Mouse (Mus musculus): ENCODE results near the gene Fgf11.

The Fgf11 gene

GRCm38 (mm10) chr11:69815155-69815554 is 13.5 kb upstream of the Fgf11 start, which contains the start of gene Gm39566:
Gm39566 (minus strand) TSS chr11:69815298.
- DNase-seq = no peak

DNA sequence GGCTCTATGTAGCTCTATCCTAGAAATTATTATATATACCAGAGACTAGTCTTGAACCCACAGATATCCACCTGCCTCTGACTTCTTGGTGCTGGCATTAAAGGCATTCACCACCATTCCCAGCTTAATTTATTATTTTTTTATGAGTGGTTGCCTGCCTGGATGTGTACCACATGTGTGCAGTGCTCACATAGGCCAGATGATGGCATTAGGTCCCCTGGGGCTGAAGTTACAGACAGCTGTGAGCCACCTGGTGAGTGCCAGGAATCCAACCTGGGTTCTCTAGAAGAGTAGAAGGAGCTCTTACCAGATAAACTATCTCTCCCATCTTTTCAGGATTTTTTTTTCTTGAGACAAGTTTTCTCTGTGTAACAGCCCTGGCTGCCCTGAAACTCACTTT is 8.6 kb upstream of the Fgf11 start:
- no peak for DNase-seq

DNA sequence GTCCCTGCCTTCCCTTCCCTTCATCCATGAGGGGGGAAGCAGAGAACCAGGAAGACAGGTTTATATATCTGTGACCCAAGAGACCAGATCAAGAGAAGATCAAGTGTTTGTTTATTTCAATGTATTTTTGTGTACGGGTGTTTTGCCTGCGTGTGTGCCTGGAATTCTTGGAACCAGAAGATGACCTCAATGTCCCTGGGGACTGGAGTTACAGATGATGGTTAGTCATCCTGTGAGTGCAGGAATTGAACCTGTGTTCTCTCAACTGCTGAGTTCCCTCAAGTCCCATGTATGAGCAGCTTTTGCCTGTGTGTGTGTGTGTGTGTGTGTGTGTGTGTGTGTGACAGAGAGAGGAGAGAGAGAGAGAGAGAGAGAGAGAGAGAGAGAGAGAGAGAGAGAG is 6.0 kb upstream of the Fgf11 start:
- DNase-seq = no peak

DNA sequence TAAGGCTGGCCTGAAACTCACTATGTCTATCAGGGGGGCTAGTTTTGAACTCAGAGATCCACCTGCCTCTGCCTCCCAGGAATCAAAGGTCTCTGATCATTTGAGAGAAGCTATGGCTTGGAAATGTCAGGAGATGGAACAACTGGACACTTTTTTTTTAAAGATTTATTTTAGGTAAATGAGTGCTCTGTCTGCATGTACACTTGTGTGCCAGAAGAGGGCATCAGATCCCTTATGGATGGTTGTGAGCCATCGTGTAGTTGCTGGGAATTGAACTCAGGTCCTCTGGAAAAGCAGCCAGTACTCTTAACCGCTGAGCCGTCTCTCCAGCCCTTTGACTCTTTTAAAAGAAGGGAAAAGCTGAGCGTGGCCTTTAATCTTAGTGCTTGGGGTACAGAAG is 4.7 kb upstream of the Fgf11 start:
- no peak for DNase-seq

GRCm38 (mm10) chr11:69804972-69805909 is 3.6 kb upstream of the Fgf11 start, which contains the start of gene Tmem102:
Tmem102 (minus strand) TSS chr11:69805624.
- DNase-seq = no peak

DNA sequence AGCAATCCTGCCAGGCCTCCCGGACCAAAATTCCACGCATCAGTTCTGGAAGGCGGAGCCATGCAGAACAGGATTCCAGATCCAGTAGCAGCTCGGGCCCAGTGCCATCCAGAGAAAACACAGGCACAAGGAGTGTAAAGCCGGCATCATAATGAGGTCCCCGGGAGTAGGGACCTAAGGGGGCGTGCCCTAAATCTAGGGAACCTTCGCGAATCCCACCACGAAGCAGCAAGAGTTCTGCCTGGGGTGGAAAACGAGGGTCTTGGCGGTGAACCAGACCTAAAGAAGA is 2.9 kb upstream of the Fgf11 start:
- no peak for DNase-seq

GRCm38 (mm10) chr11:69803786-69804651 is 2.4 kb upstream of the Fgf11 start:
- peak; percentile 79 for DNase-seq

DNA sequence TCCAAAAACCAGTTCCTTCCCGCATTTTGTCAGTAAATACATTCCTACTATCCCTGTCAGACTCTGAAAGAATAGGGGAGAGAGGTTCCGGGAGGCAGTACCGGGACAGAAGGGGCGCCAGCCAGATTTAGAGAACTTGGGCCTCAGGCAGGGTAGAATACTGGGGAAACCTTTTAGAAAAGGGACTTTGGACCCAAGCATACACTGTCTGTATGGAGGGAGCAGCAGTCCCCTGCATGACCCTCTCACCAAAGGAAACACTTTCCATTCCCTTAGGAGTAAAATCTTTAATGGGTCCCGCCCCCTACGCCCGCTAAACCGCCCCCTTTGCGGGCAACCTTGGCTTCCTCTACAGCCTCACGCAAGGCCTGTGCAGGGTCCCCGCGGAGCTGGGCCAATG is 1.7 kb upstream of the Fgf11 start:
- no peak for DNase-seq

DNA sequence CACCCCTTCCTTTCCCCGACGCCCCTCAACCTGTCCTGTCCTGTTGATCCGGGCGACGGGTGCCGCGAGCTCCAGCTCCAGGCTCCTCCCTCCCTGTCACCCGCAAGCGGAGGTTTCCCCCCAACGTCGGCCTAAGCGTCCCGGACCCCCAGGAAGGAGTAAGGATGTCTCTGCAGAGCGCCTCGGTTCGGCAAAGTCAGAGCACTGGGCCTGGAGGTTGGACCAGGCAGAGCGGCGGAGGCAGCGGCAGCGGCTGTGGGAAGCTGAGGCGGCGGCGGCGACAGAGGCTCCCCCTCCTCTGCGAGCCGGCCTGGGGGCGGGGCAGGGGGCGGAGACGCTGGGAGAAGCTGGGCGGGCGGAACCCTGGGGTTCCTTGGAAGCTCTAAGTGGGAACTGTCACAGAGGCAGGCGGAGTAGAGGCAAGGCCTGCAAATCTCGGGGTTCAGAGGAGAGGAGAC is 1.0 kb upstream of the Fgf11 start:
- peak; percentile 83 for DNase-seq

DNA sequence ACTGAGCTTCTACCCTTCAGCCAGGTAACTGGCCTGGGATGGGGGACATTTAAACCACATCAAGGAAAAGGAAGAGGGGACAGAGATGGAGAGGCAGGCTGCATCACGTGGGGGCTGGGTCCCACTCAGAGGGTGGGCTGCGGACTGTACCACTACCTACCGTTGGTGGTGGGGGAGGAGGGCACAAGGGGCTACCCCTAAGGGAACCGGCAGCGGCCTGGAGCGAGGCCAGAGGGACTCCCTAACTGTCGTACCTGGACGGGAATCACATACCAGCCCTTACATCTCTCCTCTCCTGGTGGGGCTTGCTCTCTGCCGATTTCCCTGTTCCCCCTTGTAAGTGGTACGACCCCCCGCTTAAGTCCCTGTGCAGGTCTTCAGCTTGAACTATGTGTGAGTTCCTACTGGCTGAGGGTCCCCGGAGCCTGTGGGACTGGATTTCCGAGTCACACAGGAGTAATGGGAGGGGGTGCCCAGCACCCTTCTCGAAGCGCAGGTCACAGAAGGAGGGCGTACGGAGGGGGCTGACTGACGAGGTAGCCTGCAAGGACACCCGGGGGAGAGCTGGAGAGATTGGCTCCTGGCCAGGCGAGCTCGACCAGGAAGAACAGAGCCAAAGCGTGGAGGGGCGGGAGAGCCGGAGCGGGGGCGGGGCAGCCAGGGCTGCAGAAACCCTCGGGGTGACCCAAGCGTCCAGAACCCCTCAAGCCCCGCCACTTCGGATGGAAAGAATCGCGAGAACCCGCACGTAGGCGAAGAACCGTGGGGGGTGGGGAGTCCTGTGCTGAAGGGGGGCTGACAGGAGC is 1.1 kb downstream of the Fgf11 start:
- no peak for DNase-seq

DNA sequence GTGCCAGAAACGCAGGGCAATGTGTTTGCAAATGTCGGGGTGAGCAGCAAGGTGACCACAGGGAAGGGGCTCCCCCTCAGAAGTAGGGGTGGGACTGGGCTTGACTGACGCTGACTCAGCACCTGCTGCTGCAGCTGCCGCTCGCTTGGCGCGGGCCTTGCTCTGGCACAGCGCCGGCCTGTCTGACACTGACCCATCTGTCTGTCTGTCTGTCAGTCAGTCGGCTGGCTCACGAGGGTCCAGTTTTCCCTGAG is 1.6 kb downstream of the Fgf11 start:
- no peak for DNase-seq

- no peak for DNase-seq
These were observed 2.1 kb downstream of the Fgf11 start for GRCm38 (mm10) chr11:69799394-69800137.

DNA sequence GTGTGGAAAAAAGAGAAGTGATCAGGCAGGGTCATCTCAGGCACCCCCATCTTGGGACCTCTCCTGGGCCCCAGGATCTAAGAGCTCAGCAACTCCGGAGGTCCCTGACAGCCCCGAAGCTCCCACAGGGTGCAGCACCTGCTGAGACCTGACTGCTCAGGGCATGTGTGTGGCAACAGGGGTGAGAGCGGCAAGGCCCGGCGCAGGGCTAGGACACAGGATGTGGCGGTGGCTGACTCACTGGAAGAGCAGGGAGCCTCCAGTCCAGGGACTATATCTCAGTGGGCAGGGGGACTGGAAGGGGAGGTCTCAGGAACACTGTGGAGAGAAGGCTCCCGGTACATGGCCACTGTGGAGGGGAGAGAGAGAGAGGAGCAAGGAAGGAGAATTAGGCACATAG is 3.7 kb downstream of the Fgf11 start:
- no peak for DNase-seq

DNA sequence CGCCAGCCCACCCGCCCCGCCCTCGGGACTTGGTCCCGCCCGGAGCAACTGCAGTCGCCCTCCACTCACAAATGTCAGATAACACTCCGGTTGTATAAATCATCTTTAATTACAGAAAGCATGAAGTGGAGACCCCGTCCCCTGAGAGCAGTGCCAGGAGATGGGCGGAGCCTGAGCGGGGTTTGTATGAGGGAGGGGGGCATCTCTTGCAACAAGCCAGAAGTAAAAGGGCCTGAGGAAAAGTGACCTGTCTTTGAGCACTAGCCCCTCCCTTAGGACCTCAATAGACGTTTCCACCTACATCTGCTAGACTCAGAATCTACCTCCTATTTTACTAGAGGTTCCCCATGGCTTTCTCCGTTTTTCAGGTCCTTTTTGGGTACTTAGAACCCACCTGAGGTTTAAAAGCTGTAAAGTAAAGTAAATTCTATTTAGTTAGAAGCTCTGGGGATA is 5.6 kb downstream of the Fgf11 start:
- no peak for DNase-seq

DNA sequence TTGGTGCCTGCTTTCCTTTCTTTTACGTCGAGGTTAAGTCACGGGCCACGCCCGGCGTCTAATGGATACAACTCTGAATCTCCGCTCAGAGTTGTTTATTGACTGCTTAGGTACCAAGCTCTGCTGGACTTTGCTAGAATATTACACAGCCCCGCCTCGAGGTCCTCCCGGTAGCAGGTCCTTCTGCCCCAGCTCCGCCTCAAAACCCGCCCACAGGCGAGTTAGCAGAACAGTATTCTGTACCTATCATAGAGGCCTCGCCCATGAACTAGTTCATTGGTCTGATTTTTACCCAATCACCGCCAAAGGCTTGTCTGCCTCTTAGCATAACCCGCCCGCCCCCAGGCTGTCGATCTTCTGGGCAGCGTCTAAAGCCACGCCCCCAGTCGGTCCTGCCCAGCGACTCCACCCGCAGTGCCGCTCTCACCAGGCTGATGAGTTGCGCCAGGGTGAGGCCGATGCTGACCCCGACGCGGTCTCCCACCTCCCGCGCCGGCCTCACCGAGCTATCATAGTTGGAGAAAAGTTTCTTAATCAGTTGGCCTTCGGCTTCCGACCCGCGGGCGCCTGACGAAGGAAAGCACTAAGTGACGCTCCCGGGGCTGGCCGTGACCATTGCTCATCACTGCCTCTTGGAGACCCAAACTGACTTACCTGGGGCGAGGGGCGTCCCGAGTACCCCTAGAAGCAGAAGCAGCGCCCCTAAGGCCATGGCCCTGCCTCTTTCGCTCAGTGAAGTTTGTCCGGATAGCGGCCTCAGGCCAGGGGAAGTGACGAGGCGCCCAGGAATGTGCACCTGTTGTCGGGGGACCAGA is 6.3 kb downstream of the Fgf11 start, which contains the start of gene Chrnb1:
Chrnb1 (minus strand) TSS at position 776 of the 815 bp plus-strand sequence.
- peak; percentile 94 for DNase-seq

DNA sequence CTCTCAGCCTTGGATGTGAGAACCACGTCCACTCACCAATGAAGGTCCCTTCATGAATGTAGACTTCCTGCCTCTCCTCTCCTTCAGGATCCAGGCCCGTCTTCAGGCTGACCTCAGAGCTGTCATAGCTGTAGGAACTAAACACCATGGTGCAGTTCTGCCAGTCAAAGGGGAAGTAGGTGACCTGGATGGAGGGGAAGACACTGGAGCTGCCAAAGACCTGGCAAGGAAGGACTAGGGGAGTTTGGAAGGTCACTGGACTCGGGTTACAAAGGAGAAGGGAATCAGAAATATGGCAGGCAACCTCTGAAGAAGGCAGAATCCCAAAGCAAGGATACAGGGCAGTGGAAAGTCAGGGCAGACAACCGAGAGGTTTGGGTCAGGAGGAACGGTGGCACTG is 8.2 kb downstream of the Fgf11 start:
- no peak for DNase-seq

- no peak for DNase-seq
These were observed 10.2 kb downstream of the Fgf11 start for GRCm38 (mm10) chr11:69791420-69791819.

DNA sequence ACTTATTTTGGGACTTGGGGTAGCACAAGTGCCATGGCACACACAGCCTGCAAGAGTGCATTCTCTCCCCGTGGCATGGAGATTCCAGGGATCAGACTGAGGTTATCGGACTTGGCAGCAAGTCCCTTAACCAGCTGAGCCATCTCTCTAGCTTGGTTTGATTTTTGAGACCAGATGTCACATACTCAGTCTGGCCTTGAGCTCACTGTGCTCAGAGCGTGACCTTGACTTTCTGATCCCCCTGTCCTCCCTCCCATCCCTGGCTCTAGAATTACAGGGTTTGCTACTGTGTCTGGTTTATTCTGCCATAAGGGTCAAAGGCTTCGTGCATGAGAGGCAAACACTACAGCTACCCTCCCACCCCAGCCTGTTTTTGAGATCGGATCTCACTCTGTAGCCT is 12.2 kb downstream of the Fgf11 start:
- no peak for DNase-seq

DNA sequence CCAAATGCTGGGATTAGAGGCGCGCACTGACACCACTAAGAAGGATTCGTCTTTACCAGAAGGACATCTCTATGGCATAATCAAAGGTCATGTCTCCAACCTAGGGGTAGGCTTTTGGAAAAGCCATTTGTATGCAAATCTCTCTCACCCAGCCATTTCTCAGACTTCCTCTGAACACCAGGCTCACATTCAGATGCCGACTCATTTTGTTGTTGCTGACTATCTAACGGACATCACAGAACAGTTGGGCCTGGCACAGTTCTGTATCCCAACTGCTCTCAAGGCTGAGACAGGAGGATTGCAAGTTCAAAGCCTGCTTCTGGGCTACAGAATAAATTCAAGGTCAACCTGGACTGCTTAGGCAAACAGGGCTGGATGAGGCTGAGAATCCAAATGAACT is 14.4 kb downstream of the Fgf11 start:
- DNase-seq = no peak

- DNase-seq = no peak
These were observed 16.8 kb downstream of the Fgf11 start for GRCm38 (mm10) chr11:69784793-69785272.

DNA sequence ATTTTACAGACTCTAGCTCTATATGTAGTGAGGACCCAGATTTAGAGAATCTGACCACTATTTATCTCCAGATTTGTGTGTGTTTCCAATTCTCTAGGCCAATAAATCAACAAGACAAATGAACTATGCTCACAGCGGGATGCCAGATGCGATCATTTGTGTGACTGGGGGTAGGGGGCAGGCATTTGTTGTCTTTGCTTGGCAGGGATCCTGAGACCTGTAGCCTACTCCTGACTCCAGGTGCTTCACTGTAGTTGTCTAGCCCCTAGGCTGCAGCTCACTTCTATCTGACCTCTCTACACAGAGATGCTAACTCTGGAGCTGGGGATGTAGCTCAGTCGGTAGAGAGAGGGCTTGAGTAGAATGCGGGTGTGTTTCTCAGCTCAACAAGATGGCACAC is 19.8 kb downstream of the Fgf11 start:
- DNase-seq = no peak
